Mouse (Mus musculus): ENCODE measurements around the gene Mepce.
"Not testable (repeated sequence)": the region's sequence is repeated elsewhere in the genome, so short reads cannot be mapped to it uniquely, and the experiment has no call there.

Gene Mepce

GRCm38 (mm10) chr5:137787151-137787928, at the start of gene Mepce, which contains the start of gene Zcwpw1:
Mepce (minus strand) TSS chr5:137787655.
Zcwpw1 (plus strand) TSS chr5:137787798.
- DNase-seq (ENCODE audit: inconsistent ontology term): peak; percentile 94

GRCm38 (mm10) chr5:137837110-137837509, 49.7 kb upstream of the Mepce start:
- DNase-seq (ENCODE audit: inconsistent ontology term): not testable (repeated sequence)

DNA sequence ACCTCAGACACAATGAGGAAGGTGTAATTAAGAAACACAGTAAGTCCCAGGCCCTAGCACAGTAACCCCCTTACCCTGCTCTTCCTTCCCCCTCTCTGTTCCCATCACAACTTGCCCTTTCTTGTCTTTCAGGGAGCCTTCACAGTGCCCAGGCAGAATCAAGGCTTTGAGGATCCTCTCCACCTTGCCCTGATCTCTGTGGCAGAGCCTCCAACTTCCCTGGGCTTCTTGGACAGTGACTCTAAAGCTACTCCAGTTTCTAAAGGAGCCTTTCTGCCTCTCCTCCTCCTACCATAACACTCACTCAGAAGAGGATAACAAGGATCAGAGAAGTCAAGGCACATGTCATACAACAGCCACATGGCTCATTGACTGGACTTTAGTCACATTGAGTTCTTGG, 49.2 kb upstream of the Mepce start:
- DNase-seq (ENCODE audit: inconsistent ontology term): no peak

DNA sequence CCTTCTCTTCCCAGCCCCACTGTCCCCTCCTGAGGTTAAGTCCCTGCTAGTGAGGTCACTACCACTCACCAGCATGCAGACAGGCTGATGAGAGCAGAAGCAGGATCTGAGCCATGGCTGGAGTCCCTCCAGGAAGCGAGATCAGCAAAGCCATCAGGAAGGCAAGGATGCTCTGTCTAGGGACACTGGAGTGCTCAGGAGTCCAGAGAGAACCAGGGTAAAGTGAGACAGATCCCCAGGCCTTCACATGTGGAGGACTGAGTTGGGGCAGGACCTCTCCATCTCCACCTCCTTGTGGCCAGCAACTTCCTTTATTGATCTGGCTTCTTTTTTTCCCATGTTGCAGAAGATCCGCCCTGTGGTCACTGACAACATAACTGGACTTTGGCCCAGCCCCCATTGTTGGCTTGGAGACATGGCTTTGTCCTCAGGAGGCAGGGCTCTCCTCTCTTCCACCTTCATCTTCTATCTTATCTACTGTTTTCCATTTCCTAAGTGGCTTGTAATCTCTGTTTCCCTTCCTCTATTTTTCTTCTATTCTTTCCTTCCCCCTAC, 48.6 kb upstream of the Mepce start, which contains the start of gene Pilra:
Pilra (minus strand) TSS at position 316 of the 555 bp plus-strand sequence.
- not testable (repeated sequence) for DNase-seq (ENCODE audit: inconsistent ontology term)

DNA sequence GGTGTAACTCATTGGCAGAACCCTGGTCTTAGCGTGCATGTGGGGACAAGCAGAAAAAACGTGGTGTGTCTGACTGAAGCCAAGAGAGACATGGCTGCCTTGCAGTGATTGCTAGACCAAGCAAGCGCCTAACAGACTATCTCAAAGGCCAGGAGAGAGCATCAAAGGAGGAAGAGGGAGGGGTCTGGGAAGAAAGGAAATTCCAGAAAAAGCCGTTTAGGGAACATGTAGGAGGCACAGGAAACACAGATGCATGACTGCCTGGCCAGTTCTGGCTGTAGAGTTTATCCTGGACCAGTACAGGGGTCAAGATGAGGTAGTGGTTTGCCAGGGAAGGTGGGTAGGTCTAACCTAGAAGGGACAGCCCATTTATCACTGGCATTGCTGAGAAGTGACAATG, 46.0 kb upstream of the Mepce start:
- no peak for DNase-seq (ENCODE audit: inconsistent ontology term)

DNA sequence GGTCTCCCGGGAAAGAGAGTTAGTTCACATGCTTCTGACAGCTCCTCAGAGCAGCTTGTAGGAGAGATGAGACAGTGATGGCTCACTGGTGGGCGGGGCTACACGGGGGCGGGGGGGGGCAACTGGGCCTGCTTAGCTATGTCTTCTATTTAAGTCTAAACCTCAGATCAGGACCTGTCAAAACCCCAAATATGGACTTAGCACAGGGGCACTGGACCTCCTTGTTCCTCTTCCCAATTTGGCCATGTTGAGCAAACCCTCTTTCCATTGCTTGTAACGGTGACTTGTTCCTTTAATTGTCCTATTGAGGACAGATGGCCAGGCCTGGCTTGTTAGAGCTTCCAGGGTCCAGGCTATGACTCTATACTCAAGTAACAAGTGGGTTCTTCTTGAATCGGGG, 44.1 kb upstream of the Mepce start:
- DNase-seq (ENCODE audit: inconsistent ontology term): no peak

DNA sequence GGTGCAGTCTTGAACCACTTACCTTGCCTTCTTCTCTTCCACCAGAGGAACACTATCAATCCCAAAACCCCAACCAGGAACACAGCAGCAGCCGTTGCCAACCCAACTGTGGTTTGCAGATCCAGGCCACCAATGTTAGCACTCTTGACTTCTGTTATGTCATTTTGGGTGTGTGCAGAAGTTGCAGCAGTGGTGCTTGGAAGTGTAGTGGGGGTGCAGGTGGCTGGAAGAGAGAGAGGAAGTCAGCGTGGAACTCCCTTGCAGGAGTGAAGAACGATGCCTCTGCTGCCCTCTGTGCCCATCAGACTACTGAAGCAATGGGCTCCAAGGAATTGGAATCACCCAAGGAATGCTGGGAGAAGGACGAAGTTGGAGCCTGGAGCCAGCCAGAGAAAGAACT, 43.7 kb upstream of the Mepce start:
- DNase-seq (ENCODE audit: inconsistent ontology term): no peak

GRCm38 (mm10) chr5:137830238-137830637, 42.8 kb upstream of the Mepce start:
- DNase-seq (ENCODE audit: inconsistent ontology term): no peak

DNA sequence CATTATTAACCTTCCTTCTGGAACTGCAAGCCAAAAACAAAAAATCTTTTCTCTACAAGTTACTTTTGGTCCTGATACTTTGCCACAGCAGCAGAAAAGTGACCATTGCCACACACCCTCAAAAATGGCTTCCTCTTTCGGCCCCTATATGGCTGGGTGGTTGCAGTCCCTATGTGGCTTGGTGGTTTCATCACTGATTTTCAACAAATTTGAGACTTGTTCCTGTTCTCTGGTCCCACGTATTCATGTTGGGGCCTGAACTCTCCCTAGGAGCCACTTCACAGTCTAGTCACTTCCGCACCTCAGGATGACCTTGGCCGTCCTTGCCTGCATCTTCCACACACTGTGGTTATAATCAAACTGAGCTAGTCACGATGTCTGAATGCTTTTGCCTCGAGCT, 41.2 kb upstream of the Mepce start:
- no peak for DNase-seq (ENCODE audit: inconsistent ontology term)

GRCm38 (mm10) chr5:137826421-137826820, 39.0 kb upstream of the Mepce start:
- no peak for DNase-seq (ENCODE audit: inconsistent ontology term)

- no peak for DNase-seq (ENCODE audit: inconsistent ontology term)
These were observed 38.5 kb upstream of the Mepce start for GRCm38 (mm10) chr5:137825971-137826370.

- no peak for DNase-seq (ENCODE audit: inconsistent ontology term)
These were observed 37.6 kb upstream of the Mepce start for GRCm38 (mm10) chr5:137825030-137825429.

- DNase-seq (ENCODE audit: inconsistent ontology term): no peak
These were observed 36.1 kb upstream of the Mepce start for GRCm38 (mm10) chr5:137823455-137824045.

GRCm38 (mm10) chr5:137822602-137823001, 35.1 kb upstream of the Mepce start:
- no peak for DNase-seq (ENCODE audit: inconsistent ontology term)

GRCm38 (mm10) chr5:137822126-137822525, 34.7 kb upstream of the Mepce start:
- DNase-seq (ENCODE audit: inconsistent ontology term): no peak

GRCm38 (mm10) chr5:137817466-137818222, 30.2 kb upstream of the Mepce start:
- no peak for DNase-seq (ENCODE audit: inconsistent ontology term)

- DNase-seq (ENCODE audit: inconsistent ontology term): no peak
These were observed 20.9 kb upstream of the Mepce start for GRCm38 (mm10) chr5:137808316-137808715.

DNA sequence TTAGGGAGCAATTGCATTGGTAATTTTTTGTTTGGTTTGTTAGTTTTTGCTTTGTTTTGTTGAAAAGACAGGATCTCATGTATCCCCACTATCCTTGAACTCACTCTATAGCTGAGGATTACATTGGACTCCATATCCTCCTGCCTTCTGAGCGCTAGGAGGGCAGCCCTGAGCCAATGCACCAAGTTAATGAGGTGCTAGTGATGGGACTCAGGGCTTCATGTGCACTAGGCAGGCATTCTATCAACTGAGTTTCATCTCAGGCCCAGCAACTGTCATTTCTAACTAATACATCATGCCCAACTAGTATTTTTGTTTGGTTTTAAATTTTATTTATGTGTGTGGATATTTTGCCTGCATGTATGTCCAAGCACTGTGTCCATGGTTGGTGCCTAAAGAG, 18.7 kb upstream of the Mepce start:
- no peak for DNase-seq (ENCODE audit: inconsistent ontology term)

DNA sequence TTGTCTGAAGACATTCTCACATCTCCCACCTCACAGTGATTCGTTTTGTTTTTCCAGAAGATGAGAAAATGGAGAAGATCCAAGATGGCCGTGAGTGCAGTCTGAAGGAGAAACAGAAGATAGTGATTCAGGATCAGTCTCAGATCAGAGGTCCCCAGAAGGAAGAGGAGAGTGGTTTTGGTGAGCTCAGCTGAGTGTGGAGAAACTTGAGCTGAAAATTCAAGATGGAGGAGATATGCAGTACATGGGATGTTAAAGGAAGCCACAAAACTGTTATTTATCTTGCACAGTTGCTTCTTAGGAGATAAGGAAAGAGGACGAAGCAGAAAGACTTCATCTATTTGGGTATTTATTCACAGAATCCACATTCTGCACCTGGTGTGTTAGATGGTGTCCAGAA, 13.5 kb upstream of the Mepce start:
- DNase-seq (ENCODE audit: inconsistent ontology term): no peak

- DNase-seq (ENCODE audit: inconsistent ontology term): no peak
These were observed 9.2 kb upstream of the Mepce start for GRCm38 (mm10) chr5:137796606-137797005.

DNA sequence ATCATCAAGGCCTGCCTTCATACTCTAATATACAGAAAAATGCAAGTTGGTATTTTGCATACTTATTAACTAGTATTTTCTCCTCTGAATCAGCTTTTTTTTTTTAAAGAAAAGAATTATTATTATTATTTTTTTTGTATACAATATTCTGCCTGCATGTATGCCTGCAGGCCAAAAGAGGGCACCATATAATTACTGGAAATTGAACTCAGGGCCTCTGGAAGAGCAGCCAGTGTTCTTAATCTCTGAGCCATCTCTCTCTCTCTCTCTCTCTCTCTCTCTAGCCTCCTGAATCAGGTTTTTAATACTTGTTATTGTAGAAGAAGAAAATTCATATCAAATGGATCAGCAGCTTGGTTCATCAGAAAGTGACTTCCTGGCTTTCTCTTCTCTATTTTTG, 4.1 kb upstream of the Mepce start:
- no peak for DNase-seq (ENCODE audit: inconsistent ontology term)

DNA sequence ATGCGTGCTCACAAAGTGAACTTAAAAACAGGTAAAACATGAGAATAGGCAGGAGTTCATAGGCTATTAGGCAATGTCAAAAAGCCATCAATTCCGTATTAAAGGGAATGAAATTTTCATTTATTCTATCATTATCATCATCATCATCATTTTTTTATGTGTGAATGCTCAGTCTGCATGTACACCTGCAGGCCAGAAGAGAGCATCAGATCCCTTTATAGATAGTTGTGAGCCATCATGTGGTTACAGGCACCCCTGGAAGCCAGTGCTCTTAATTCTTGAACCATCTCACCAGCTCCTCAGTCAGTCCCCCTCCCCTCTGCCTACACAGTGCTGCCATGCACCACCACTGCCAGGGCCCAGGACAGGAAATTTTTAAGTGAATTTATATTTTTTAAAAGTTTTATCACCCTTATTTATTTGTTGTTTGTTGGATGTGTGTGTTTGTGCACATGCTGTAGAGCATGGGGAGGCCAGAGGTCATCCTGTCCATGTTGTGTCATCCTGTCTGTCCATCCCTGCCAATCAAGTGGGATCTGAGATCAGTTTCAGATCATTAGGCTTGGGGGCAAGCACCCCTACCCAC, 1.6 kb upstream of the Mepce start:
- no peak for DNase-seq (ENCODE audit: inconsistent ontology term)

Measured in Muller cell, postnatal 12 days (primary cell).